In genomic region chr7:101837154-101837605, GRCm38 (mm10) we compare ENCODE assay signal across 8 mouse cellular contexts. TPM values are rescaled to one million over a fixed set of nuclear protein-coding genes. Genes with fewer than 3 reads are reported as not detected.
DNase-seq lines count a peak whose midpoint lies in the region; ATAC-seq and TF ChIP-seq lines count a peak whose summit lies in the region.
"Had no signal": no experiment of that assay in that cellular context is flagged by ENCODE, and none has a peak within 500 bp of the region (broad histone marks: within the 10 kb centered on the region; RNA-seq: fewer than 3 reads in every experiment).

No protein-coding gene starts in this region.

- H3K36me3 ChIP-seq in lung, embryonic 15.5 days: peaks cover 17% of the 10 kb centered on the region
- peaks cover 8% of the 10 kb centered on the region for H3K36me3 ChIP-seq in heart, embryonic 16.5 days (ENCODE audit: control insufficient read depth, insufficient read depth)
- no peaks in the 10 kb centered on the region for H3K36me3 ChIP-seq in liver, embryonic 16.5 days (ENCODE audit: control insufficient read depth, insufficient read depth)

- peak overlapping the region; percentile 73 for H3K4me2 ChIP-seq in lung, embryonic 15.5 days
- H3K4me2 ChIP-seq in heart, embryonic 16.5 days (ENCODE audit: low read depth, low read length): peak overlapping the region; percentile 69
- H3K4me2 ChIP-seq in liver, embryonic 16.5 days (ENCODE audit: low read depth, low read length): peak overlapping the region; percentile 73

- H3K4me3 ChIP-seq in lung, embryonic 15.5 days: peak overlapping the region; percentile 82
- H3K4me3 ChIP-seq in bone marrow, adult 2 months (replicated peaks; ENCODE audit: control insufficient read depth, low read depth, low read length): peak overlapping the region; percentile 61
- H3K4me3 ChIP-seq in heart, embryonic 16.5 days (ENCODE audit: low read length): peak overlapping the region; percentile 80
- H3K4me3 ChIP-seq in liver, embryonic 16.5 days (ENCODE audit: low read depth, low read length): peak overlapping the region; percentile 67

- intact Hi-C loops in left cerebral cortex, postnatal 10 days (cut with DNase I): loop anchor here (5.0 kb wide), 2 partner anchors 60 to 160 kb away; no protein-coding TSS in a partner anchor

- peaks cover 31% of the 10 kb centered on the region for H3K4me1 ChIP-seq in lung, embryonic 15.5 days
- no peaks in the 10 kb centered on the region for H3K4me1 ChIP-seq in bone marrow, adult 2 months (ENCODE audit: control insufficient read depth, insufficient read depth, low read length)
- peaks cover 29% of the 10 kb centered on the region for H3K4me1 ChIP-seq in heart, embryonic 16.5 days (ENCODE audit: control insufficient read depth, insufficient read depth, low read length)
- no peaks in the 10 kb centered on the region; the same call in none of the 2 replicates for H3K4me1 ChIP-seq in liver, embryonic 16.5 days (ENCODE audit: control insufficient read depth, low read depth, low read length)

- WGBS in lung, embryonic 15.5 days: 0% methylated on average over 20 of the region's 20 CpGs
- WGBS in bone marrow, adult 2 months: 2% methylated on average over 20 of the region's 20 CpGs
- under 1% methylated on average over 20 of the region's 20 CpGs for WGBS in heart, embryonic 16.5 days
- WGBS in liver, embryonic 16.5 days (ENCODE audit: insufficient replicate concordance): 1% methylated on average over 20 of the region's 20 CpGs

- no peaks in the 10 kb centered on the region for H3K27me3 ChIP-seq in lung, embryonic 15.5 days
- no peaks in the 10 kb centered on the region for H3K27me3 ChIP-seq in heart, embryonic 16.5 days (ENCODE audit: control insufficient read depth, insufficient read depth, low read length)
- H3K27me3 ChIP-seq in liver, embryonic 16.5 days (ENCODE audit: control insufficient read depth, insufficient read depth, low read depth, low read length): peaks cover 32% of the 10 kb centered on the region

- no peak for TF ChIP-seq CTCF in bone marrow, adult 2 months (IDR thresholded peaks at IDR 0.05; ENCODE audit: control insufficient read depth, insufficient read depth, low read length)

- ATAC-seq in lung, embryonic 15.5 days (ENCODE audit: borderline replicate concordance, extremely low read depth, low FRiP score, low TSS enrichment): no peak; the same call in 1 of the 2 replicates
- 0 out of 2 replicates have a peak, but pooled peaks have one; percentile 0 for ATAC-seq in heart, embryonic 16.5 days (replicated peaks; ENCODE audit: extremely low read depth, insufficient read depth, low FRiP score)
- ATAC-seq in liver, embryonic 16.5 days (ENCODE audit: low read depth): no peak

- H3K9me3 ChIP-seq in lung, embryonic 15.5 days: no peaks in the 10 kb centered on the region
- no peaks in the 10 kb centered on the region for H3K9me3 ChIP-seq in heart, embryonic 16.5 days (replicated peaks; ENCODE audit: control insufficient read depth, low read length)
- H3K9me3 ChIP-seq in liver, embryonic 16.5 days (replicated peaks; ENCODE audit: control insufficient read depth, low read length): no peaks in the 10 kb centered on the region

- peak overlapping the region; percentile 98 for H3K27ac ChIP-seq in lung, embryonic 15.5 days
- no peak overlapping the region; the same call in 1 of the 2 replicates for H3K27ac ChIP-seq in bone marrow, adult 2 months (ENCODE audit: control insufficient read depth, insufficient read depth, low read depth, low read length, poor library complexity)
- peak overlapping the region; percentile 99 for H3K27ac ChIP-seq in heart, embryonic 16.5 days (ENCODE audit: low read length)
- H3K27ac ChIP-seq in liver, embryonic 16.5 days (ENCODE audit: low read length): no peak overlapping the region

- no peak for DNase-seq in lung, postnatal 4 days
- DNase-seq in ovary, adult 18-20 months (ENCODE audit: low spot score): no peak
- DNase-seq in left cerebral cortex, postnatal 10 days (ENCODE audit: extremely low spot score in 1 of 2, low spot score in 2 of 2): no peak

- H3K9ac ChIP-seq in lung, embryonic 15.5 days: peak overlapping the region; percentile 92
- peak overlapping the region; percentile 99 for H3K9ac ChIP-seq in heart, embryonic 16.5 days (ENCODE audit: low read length)
- H3K9ac ChIP-seq in liver, embryonic 16.5 days (ENCODE audit: low read depth, low read length): peak overlapping the region; percentile 66

- TF ChIP-seq POLR2A in bone marrow, adult 2 months (IDR thresholded peaks at IDR 0.05; ENCODE audit: borderline replicate concordance, control insufficient read depth, low read depth, low read length): no peak

RNA-seq across cellular contexts. Expression of gene Inppl1, which starts 0.8 kb away (rescaled TPM):
- polyA plus RNA-seq in lung, embryonic 15.5 days (2015; fragmentation: Nextera tagmentation; extraction: Ambion mirVana): 54.7 and 61.7 TPM in 2 replicates
- 9.4 and 22.7 TPM in 2 replicates for polyA plus RNA-seq in bone marrow, adult 2 months (2011; ENCODE audit: insufficient read depth, insufficient read length, low replicate concordance, missing spikeins)
- polyA plus RNA-seq in heart, embryonic 16.5 days (2015; fragmentation: Nextera tagmentation; extraction: Ambion mirVana): 48.9 and 59.3 TPM in 2 replicates
- polyA plus RNA-seq in liver, embryonic 16.5 days (2015; fragmentation: Nextera tagmentation; extraction: Ambion mirVana): 6.0 TPM in 2 replicates
- 10 to 100 TPM; 19.2 to 22.3 TPM for total RNA-seq in left cerebral cortex, postnatal 10 days (2021)

RNA-seq across cellular contexts. Expression of gene Phox2a, which starts 19.1 kb away (rescaled TPM):
- 0.29 and 0.77 TPM in 2 replicates for polyA plus RNA-seq in lung, embryonic 15.5 days (2015; fragmentation: Nextera tagmentation; extraction: Ambion mirVana)
- polyA plus RNA-seq in bone marrow, adult 2 months (2011; ENCODE audit: insufficient read depth, insufficient read length, low replicate concordance, missing spikeins): not detected in 2 replicates
- polyA plus RNA-seq in heart, embryonic 16.5 days (2015; fragmentation: Nextera tagmentation; extraction: Ambion mirVana): 0.15 and 0.32 TPM in 2 replicates
- 0.05 TPM in 1 of 2 replicates, not detected in the other for polyA plus RNA-seq in liver, embryonic 16.5 days (2015; fragmentation: Nextera tagmentation; extraction: Ambion mirVana)
- not detected for total RNA-seq in left cerebral cortex, postnatal 10 days (2021)

RNA-seq across cellular contexts. Expression of gene Folr2, which starts 19.8 kb away (rescaled TPM):
- 1.0 and 2.0 TPM in 2 replicates for polyA plus RNA-seq in lung, embryonic 15.5 days (2015; fragmentation: Nextera tagmentation; extraction: Ambion mirVana)
- 0.92 and 3.3 TPM in 2 replicates for polyA plus RNA-seq in bone marrow, adult 2 months (2011; ENCODE audit: insufficient read depth, insufficient read length, low replicate concordance, missing spikeins)
- polyA plus RNA-seq in heart, embryonic 16.5 days (2015; fragmentation: Nextera tagmentation; extraction: Ambion mirVana): 0.98 and 2.4 TPM in 2 replicates
- 6.1 and 6.4 TPM in 2 replicates for polyA plus RNA-seq in liver, embryonic 16.5 days (2015; fragmentation: Nextera tagmentation; extraction: Ambion mirVana)
- total RNA-seq in left cerebral cortex, postnatal 10 days (2021): under 1 TPM in 1 of 2 experiments, not detected in 1; 0.59 TPM

RNA-seq across cellular contexts. Expression of gene Anapc15, which starts 26.3 kb away (rescaled TPM):
- 80.4 and 84.6 TPM in 2 replicates for polyA plus RNA-seq in lung, embryonic 15.5 days (2015; fragmentation: Nextera tagmentation; extraction: Ambion mirVana)
- 79.0 and 97.5 TPM in 2 replicates for polyA plus RNA-seq in bone marrow, adult 2 months (2011; ENCODE audit: insufficient read depth, insufficient read length, low replicate concordance, missing spikeins)
- 53.2 and 54.0 TPM in 2 replicates for polyA plus RNA-seq in heart, embryonic 16.5 days (2015; fragmentation: Nextera tagmentation; extraction: Ambion mirVana)
- polyA plus RNA-seq in liver, embryonic 16.5 days (2015; fragmentation: Nextera tagmentation; extraction: Ambion mirVana): 36.3 and 41.6 TPM in 2 replicates
- 10 to 100 TPM; 31.4 to 36.2 TPM for total RNA-seq in left cerebral cortex, postnatal 10 days (2021)

RNA-seq across cellular contexts. Expression of gene Folr1, which starts 33.4 kb away (rescaled TPM):
- polyA plus RNA-seq in lung, embryonic 15.5 days (2015; fragmentation: Nextera tagmentation; extraction: Ambion mirVana): 0.68 and 0.95 TPM in 2 replicates
- polyA plus RNA-seq in bone marrow, adult 2 months (2011; ENCODE audit: insufficient read depth, insufficient read length, low replicate concordance, missing spikeins): 6.8 TPM in 1 of 2 replicates, not detected in the other
- polyA plus RNA-seq in heart, embryonic 16.5 days (2015; fragmentation: Nextera tagmentation; extraction: Ambion mirVana): 4.0 and 4.7 TPM in 2 replicates
- 0.64 and 1.1 TPM in 2 replicates for polyA plus RNA-seq in liver, embryonic 16.5 days (2015; fragmentation: Nextera tagmentation; extraction: Ambion mirVana)
- under 1 TPM in 1 of 2 experiments, not detected in 1; 0.90 TPM for total RNA-seq in left cerebral cortex, postnatal 10 days (2021)
- total RNA-seq: heart, adult 18-20 months had no signal

Comparison
In these comparisons a context has a peak if more than half of its experiments do, and no peak if none do; other contexts are left out.
1. H3K27ac ChIP-seq: peak in lung, embryonic 15.5 days (single experiment) and heart, embryonic 16.5 days (single experiment); none in bone marrow, adult 2 months (single experiment) and liver, embryonic 16.5 days (single experiment).
2. Peak in every context shown above with its lines, with median percentiles within 50 percentile points of each other: H3K4me2 ChIP-seq, H3K4me3 ChIP-seq and H3K9ac ChIP-seq.